Mouse (Mus musculus): ENCODE results near the gene Slc37a2. TPM values are rescaled to one million over a fixed set of nuclear protein-coding genes. Genes with fewer than 3 reads are reported as not detected.

The Slc37a2 gene
- polyA plus RNA-seq, 1 experiment from 2014 or later: 1.9 TPM

DNA sequence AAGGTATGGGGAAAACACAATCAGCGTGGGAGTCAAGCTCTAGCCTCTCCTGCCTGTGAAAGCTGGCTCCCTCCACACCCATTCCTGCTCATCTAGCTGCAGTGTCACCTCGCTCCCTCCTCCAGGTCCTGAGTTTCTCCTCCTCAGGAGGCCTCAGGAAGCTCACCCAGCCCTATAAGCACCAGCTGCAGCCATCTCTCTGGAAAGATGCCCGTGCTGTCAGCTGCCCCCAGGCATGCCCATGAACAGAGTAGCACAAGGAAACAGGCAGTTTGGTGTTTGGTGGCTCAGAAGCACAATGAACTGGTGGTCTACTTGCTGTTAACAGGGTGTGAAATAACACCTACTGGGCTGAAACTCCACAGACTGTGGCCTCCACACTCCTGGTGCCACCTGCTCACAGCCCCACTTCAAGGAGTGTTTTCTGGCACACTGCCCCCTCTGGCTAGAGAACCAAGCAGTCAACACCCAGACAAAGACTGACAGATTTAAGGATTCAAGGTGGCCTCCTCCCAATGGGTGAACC is 7.1 kb downstream of the Slc37a2 start:
- DNase-seq (ENCODE audit: low spot score, missing footprints): no peak
- 0 out of 2 replicates have a peak, but pooled peaks have one; percentile 22 for ATAC-seq (ENCODE audit: low FRiP score)
- H3K27ac ChIP-seq (ENCODE audit: low read depth, low read length): no peak overlapping the region

DNA sequence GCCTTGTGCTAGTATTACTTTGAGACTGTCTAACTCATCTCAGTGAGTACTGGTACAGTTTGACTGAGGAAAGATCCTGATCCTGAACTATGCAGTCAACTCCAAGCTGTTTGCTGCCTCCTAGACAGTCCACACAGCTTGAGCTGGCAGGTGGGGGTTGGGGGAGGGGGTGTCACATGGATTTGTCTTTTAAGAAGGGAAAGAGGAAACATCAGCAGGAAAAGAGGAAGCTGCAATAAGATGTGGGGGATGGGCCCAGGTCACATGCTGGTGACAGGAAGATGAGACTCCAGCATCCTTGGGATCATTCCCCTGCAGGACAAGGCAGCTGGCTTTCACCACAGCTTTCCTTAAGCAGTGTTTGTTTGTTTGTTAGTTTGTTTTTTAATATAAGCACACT is 8.1 kb downstream of the Slc37a2 start:
- Histone ChIP-seq H3K4me1 (ENCODE audit: control insufficient read depth, insufficient read depth, low read length) (no peaks in the 10 kb centered on the region), H3K9me3 (ENCODE audit: control insufficient read depth, low read length) (no peaks in the 10 kb centered on the region), H3K9ac (ENCODE audit: low read length) (no peak overlapping the region), H3K27ac (ENCODE audit: low read depth, low read length) (no peak overlapping the region), H3K4me3 (ENCODE audit: low read depth, low read length) (no peak overlapping the region), H3K27me3 (ENCODE audit: control insufficient read depth, insufficient read depth, low read length) (no peaks in the 10 kb centered on the region), H3K4me2 (no peak overlapping the region), H3K36me3 (ENCODE audit: control insufficient read depth, insufficient read depth, low read length) (no peaks in the 10 kb centered on the region)
- DNase-seq (ENCODE audit: low spot score, missing footprints): no peak
- ATAC-seq (ENCODE audit: low FRiP score): no peak

More for the DNA sequence above, 7.1 kb downstream of the Slc37a2 start:
- H3K9ac ChIP-seq (ENCODE audit: low read length): no peak overlapping the region
- no peak overlapping the region for H3K4me2 ChIP-seq
- no peaks in the 10 kb centered on the region for H3K36me3 ChIP-seq (ENCODE audit: control insufficient read depth, insufficient read depth, low read length)
- 61% methylated on average over 3 of the region's 3 CpGs for whole genome bisulfite sequencing
- H3K4me1 ChIP-seq (ENCODE audit: control insufficient read depth, insufficient read depth, low read length): peaks cover 3% of the 10 kb centered on the region; the same call in 1 of the 2 replicates
- no peaks in the 10 kb centered on the region for H3K27me3 ChIP-seq (ENCODE audit: control insufficient read depth, insufficient read depth, low read length)
- H3K4me3 ChIP-seq (ENCODE audit: low read depth, low read length): no peak overlapping the region
- no peaks in the 10 kb centered on the region for H3K9me3 ChIP-seq (ENCODE audit: control insufficient read depth, low read length)

DNA sequence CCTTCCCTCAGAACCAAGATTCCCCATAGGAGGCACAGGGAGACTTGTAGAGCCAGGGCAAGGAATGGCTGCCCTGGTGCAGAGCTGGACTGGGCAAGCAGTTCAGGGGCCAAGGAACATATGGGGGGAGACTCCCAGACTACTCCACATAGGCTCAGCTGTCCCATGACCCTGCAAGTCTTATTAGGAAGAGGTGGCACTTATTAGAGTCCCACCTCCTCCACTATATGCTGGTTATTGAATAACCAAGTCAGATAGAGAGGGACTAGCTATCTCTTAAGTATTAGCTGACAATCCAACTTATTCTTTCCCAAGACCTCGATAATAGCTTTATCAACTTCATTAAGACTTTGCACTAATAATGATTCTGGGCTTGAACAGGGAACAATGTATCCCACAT is 9.7 kb downstream of the Slc37a2 start:
- no peaks in the 10 kb centered on the region for H3K36me3 ChIP-seq (ENCODE audit: control insufficient read depth, insufficient read depth, low read length)
- WGBS: 91% methylated on average over 1 of the region's 1 CpGs
- no peaks in the 10 kb centered on the region for H3K27me3 ChIP-seq (ENCODE audit: control insufficient read depth, insufficient read depth, low read length)
- H3K4me3 ChIP-seq (ENCODE audit: low read depth, low read length): no peak overlapping the region
- no peak overlapping the region for H3K9ac ChIP-seq (ENCODE audit: low read length)
- H3K9me3 ChIP-seq (ENCODE audit: control insufficient read depth, low read length): no peaks in the 10 kb centered on the region
- no peaks in the 10 kb centered on the region for H3K4me1 ChIP-seq (ENCODE audit: control insufficient read depth, insufficient read depth, low read length)
- DNase-seq (ENCODE audit: low spot score, missing footprints) (no peak), ATAC-seq (ENCODE audit: low FRiP score) (no peak)
- no peak overlapping the region for H3K27ac ChIP-seq (ENCODE audit: low read depth, low read length)
- H3K4me2 ChIP-seq: no peak overlapping the region

DNA sequence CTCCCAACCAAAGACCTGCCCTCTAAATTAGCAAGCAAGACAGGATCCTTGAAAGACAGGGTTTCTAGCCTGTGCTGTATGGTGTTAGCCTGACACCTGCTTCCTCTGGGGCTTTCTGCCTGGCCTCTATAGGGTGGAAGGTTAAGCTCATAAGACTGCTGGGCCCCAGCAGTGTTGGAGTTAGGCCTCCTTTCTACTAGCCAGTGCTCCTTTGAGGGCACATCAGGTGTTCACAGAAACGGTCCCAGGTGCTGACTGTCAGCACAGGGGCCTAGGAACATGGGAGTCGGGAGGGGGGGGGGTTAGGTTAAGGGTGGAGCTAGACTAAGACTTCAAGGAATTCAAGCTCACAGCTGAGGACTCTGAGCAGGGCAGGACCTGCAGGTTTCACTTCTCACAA is 10.1 kb downstream of the Slc37a2 start:
- H3K4me3 ChIP-seq (ENCODE audit: low read depth, low read length): no peak overlapping the region
- ATAC-seq (ENCODE audit: low FRiP score): no peak
- no peaks in the 10 kb centered on the region for H3K36me3 ChIP-seq (ENCODE audit: control insufficient read depth, insufficient read depth, low read length)
- no peak overlapping the region for H3K4me2 ChIP-seq
- WGBS: 76% methylated on average over 2 of the region's 2 CpGs
- no peaks in the 10 kb centered on the region for H3K27me3 ChIP-seq (ENCODE audit: control insufficient read depth, insufficient read depth, low read length)
- H3K27ac ChIP-seq (ENCODE audit: low read depth, low read length): no peak overlapping the region
- no peak overlapping the region for H3K9ac ChIP-seq (ENCODE audit: low read length)
- H3K9me3 ChIP-seq (ENCODE audit: control insufficient read depth, low read length): no peaks in the 10 kb centered on the region
- no peaks in the 10 kb centered on the region for H3K4me1 ChIP-seq (ENCODE audit: control insufficient read depth, insufficient read depth, low read length)
- DNase-seq (ENCODE audit: low spot score, missing footprints): no peak

DNA sequence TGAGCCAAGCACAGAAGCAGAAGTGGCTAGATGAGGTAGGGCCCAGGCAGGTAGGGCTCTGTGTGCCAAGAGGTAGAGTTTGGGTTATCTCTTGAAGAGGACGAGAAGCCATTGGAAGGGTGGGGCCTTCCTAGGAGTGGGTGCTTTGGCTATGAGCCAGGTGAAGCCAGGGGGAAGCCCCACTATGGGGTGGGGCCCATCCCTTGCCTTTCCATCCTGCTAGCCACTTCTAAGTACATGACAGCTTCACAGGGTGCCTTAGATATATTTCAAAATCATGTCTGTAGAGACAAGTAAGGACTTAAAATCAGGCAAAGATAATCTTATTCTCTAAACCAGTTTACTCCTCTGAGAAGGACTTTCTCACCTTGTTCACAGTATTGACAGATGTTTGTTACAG is 10.9 kb downstream of the Slc37a2 start:
- no peak overlapping the region for H3K9ac ChIP-seq (ENCODE audit: low read length)
- no peaks in the 10 kb centered on the region for H3K36me3 ChIP-seq (ENCODE audit: control insufficient read depth, insufficient read depth, low read length)
- H3K27me3 ChIP-seq (ENCODE audit: control insufficient read depth, insufficient read depth, low read length): no peaks in the 10 kb centered on the region
- no peak overlapping the region for H3K4me3 ChIP-seq (ENCODE audit: low read depth, low read length)
- 83% methylated on average over 1 of the region's 1 CpGs for WGBS
- no peaks in the 10 kb centered on the region for H3K4me1 ChIP-seq (ENCODE audit: control insufficient read depth, insufficient read depth, low read length)
- no peak for DNase-seq (ENCODE audit: low spot score, missing footprints)
- no peak overlapping the region for H3K4me2 ChIP-seq
- H3K27ac ChIP-seq (ENCODE audit: low read depth, low read length): no peak overlapping the region
- H3K9me3 ChIP-seq (ENCODE audit: control insufficient read depth, low read length): no peaks in the 10 kb centered on the region
- ATAC-seq (ENCODE audit: low FRiP score): no peak

DNA sequence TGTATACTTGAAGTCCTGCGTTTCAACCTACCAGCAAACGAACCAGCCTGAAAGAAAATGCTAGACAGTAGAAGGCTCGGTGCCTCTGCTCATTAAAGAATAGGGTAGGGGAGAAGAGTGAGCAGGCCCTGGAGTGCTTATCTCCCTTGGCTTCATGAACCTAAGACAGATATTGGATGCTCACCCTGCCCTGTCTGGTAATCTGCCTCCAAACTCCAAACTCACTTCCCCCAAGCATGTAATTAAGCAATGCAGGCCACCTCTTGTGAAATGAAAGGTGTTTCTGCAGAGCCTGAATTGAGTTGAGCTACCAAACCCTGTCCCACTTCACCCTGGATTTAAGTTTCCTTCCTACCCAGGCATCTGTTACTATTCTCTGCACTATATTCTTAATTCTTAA is 12.8 kb downstream of the Slc37a2 start:
- Histone ChIP-seq H3K9ac (ENCODE audit: low read length) (no peak overlapping the region), H3K27ac (ENCODE audit: low read depth, low read length) (no peak overlapping the region), H3K36me3 (ENCODE audit: control insufficient read depth, insufficient read depth, low read length) (no peaks in the 10 kb centered on the region), H3K27me3 (ENCODE audit: control insufficient read depth, insufficient read depth, low read length) (no peaks in the 10 kb centered on the region), H3K4me2 (no peak overlapping the region), H3K4me1 (ENCODE audit: control insufficient read depth, insufficient read depth, low read length) (no peaks in the 10 kb centered on the region), H3K4me3 (ENCODE audit: low read depth, low read length) (no peak overlapping the region), H3K9me3 (ENCODE audit: control insufficient read depth, low read length) (no peaks in the 10 kb centered on the region)
- WGBS: 84% methylated on average over 3 of the region's 3 CpGs
- DNase-seq (ENCODE audit: low spot score, missing footprints) (no peak), ATAC-seq (ENCODE audit: low FRiP score) (no peak)

DNA sequence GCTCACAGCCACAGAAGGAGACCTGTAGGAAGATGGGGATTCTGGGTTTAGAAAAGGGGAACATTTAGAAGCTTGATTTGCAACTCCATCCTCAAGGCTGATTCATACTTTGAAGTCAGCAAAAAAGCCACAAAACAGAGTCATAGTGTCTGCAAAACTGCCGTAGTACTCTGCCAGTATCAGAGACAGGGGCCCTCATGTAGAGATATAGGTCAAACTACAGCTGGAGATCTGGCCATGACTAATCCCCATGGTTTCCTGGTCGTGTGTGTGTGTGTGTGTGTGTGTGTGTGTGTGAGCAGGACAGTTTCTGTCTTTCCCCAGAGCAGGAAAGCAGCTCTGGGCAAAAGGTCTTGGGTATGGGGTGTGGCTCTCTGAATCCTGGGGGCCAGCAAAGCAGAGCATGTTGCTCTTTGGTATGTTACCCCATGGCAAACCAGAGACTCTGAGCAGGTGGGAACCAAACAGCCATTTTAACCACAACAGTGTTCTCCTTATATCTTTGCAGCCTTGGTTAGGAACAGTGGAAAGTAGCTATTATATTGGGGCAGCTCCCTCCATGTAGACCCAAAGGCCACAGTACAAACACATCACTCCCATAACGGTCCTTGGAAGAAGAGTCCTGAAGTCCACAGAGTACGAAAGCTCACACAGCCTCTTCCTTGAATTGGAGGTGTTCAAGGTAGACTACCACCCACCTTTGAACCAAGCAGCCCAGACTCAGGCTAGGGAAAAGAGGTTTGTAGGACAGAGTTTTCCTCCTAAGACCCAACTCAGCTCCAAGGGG is 19.4 kb downstream of the Slc37a2 start:
- H3K9ac ChIP-seq (ENCODE audit: low read length): no peak overlapping the region
- no peak overlapping the region for H3K4me3 ChIP-seq (ENCODE audit: low read depth, low read length)
- H3K4me2 ChIP-seq: no peak overlapping the region
- no peaks in the 10 kb centered on the region for H3K9me3 ChIP-seq (ENCODE audit: control insufficient read depth, low read length)
- 75% methylated on average over 4 of the region's 4 CpGs for WGBS
- H3K27me3 ChIP-seq (ENCODE audit: control insufficient read depth, insufficient read depth, low read length): no peaks in the 10 kb centered on the region
- no peaks in the 10 kb centered on the region for H3K36me3 ChIP-seq (ENCODE audit: control insufficient read depth, insufficient read depth, low read length)
- DNase-seq (ENCODE audit: low spot score, missing footprints): no peak
- peaks cover 7% of the 10 kb centered on the region for H3K4me1 ChIP-seq (ENCODE audit: control insufficient read depth, insufficient read depth, low read length)
- ATAC-seq (ENCODE audit: low FRiP score): no peak
- no peak overlapping the region for H3K27ac ChIP-seq (ENCODE audit: low read depth, low read length)

DNA sequence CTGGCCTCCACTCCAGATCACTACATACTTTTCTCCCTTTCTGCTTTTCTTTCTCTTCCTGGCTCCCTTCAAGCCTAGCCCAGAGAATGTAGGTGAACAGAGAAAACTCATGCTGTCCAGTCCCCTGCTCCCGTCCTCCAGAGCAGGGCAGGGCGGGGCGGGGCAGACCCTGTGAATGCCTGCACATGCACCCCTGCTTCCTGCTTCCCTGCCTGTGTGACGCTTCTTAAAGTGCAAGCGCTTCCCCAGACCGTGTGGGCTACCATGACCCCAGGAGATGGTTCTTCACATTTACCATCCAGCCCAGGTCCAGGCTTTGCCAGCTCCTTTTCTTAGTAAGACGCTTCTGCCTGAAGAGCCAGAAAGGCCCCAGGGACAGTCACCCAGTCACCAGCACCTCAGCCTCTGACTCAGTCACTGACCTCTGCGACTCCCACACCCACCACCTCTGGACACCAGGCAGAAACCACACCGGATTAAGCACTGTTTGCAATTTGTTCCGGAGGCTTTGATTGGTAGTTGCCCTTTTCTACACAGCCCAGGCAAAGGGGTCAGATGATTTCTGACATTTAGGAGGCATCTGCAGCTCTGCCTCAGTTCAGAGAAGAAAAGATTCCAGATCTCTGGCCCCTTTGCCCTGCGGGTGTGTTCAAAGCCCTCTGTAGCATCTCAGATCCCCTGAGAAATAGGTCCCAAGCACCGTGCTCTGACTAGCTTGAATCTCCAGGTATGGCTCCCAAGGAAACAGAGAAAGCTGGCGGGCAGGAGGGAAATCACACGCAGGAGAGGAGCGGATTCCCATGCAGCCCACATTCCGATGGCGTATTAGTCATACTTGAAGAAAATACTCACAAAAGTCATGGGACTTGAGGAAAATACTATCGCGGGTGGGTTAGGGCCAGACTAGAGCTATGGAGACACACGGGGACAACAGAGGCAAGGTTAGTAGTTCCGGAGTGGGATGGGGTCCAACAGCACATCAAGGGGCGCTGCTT is 23.0 kb downstream of the Slc37a2 start:
- no peak overlapping the region for H3K27ac ChIP-seq (ENCODE audit: low read depth, low read length)
- no peaks in the 10 kb centered on the region for H3K27me3 ChIP-seq (ENCODE audit: control insufficient read depth, insufficient read depth, low read length)
- 45% methylated on average over 22 of the region's 22 CpGs for WGBS

More for the DNA sequence above, 23.0 kb downstream of the Slc37a2 start:
- peaks cover 7% of the 10 kb centered on the region for H3K4me1 ChIP-seq (ENCODE audit: control insufficient read depth, insufficient read depth, low read length)
- no peaks in the 10 kb centered on the region for H3K9me3 ChIP-seq (ENCODE audit: control insufficient read depth, low read length)
- ATAC-seq (ENCODE audit: low FRiP score): no peak
- H3K4me2 ChIP-seq: no peak overlapping the region
- peak overlapping the region; percentile 7; the same call in 1 of the 2 replicates for H3K9ac ChIP-seq (ENCODE audit: low read length)
- DNase-seq (ENCODE audit: low spot score, missing footprints): no peak
- H3K4me3 ChIP-seq (ENCODE audit: low read depth, low read length): no peak overlapping the region
- H3K36me3 ChIP-seq (ENCODE audit: control insufficient read depth, insufficient read depth, low read length): no peaks in the 10 kb centered on the region; the same call in 1 of the 2 replicates

Data from midbrain, embryonic 11.5 days (tissue).